Mouse (Mus musculus) testis, adult 2 months (tissue): ENCODE results near the gene Ptprcap. TPM values are rescaled to one million over a fixed set of nuclear protein-coding genes. Genes with fewer than 3 reads are reported as not detected.
"Not testable (repeated sequence)": the region's sequence is repeated elsewhere in the genome, so short reads cannot be mapped to it uniquely, and the experiment has no call there.

Source experiments
- H3K27ac ChIP-seq: fragments of 200-500 bp; 2 replicates; pipeline ENCODE4 v1.5.1; 2012; ENCODE audit warnings: low read depth, low read length; ENCODE audit not compliant: control insufficient read depth, insufficient read depth
- H3K27me3 ChIP-seq: fragments of 200-500 bp; 2 replicates; pipeline ENCODE4 v1.6.1; 2012; ENCODE audit warnings: mild to moderate bottlenecking, low read length, moderate library complexity; ENCODE audit not compliant: control insufficient read depth, insufficient read depth
- H3K36me3 ChIP-seq: fragments of 200-500 bp; 2 replicates; pipeline ENCODE4 v1.6.1; 2012; ENCODE audit warnings: mild to moderate bottlenecking, low read length; ENCODE audit not compliant: control insufficient read depth, insufficient read depth
- H3K4me1 ChIP-seq: fragments of 200-500 bp; 2 replicates; pipeline ENCODE4 v1.6.1; 2012; ENCODE audit warnings: low read length; ENCODE audit not compliant: control insufficient read depth, insufficient read depth
- H3K4me3 ChIP-seq: fragments of 200-500 bp; 2 replicates; pipeline ENCODE4 v1.5.1; 2012; ENCODE audit warnings: low read depth, mild to moderate bottlenecking, low read length, moderate library complexity, mixed read lengths; ENCODE audit not compliant: control insufficient read depth
- CTCF ChIP-seq: fragments of 200-500 bp; IDR thresholded peaks from 2 replicates; pipeline ENCODE4 v1.5.1; 2012; ENCODE audit warnings: low read depth, mild to moderate bottlenecking, inconsistent platforms, low read length, moderate library complexity; ENCODE audit not compliant: control insufficient read depth, insufficient read depth, insufficient replicate concordance
- POLR2A ChIP-seq: fragments of 200-500 bp; IDR thresholded peaks from 2 replicates; pipeline ENCODE4 v1.6.1; 2012; ENCODE audit warnings: low read depth, mild to moderate bottlenecking, inconsistent platforms, low read length, moderate library complexity; ENCODE audit not compliant: control insufficient read depth
- polyA plus RNA-seq: library from polyadenylated mRNA; depleted of rRNA; stranded (reverse); fragments of >200 nt; gene quantifications from 2 replicates; pipeline ENCODE4 v1.2.3, GENCODE M21; 2012

Ptprcap gene
- polyA plus RNA-seq, 1 experiment: 0.65 TPM

GRCm38 (mm10) chr19:4135963-4136345 is 17.4 kb upstream of the Ptprcap start:
- peak; percentile 15; the same call in 1 of the 2 replicates for TF ChIP-seq CTCF
- H3K36me3 ChIP-seq, H3K27me3 ChIP-seq, H3K27ac ChIP-seq, H3K4me3 ChIP-seq, H3K4me1 ChIP-seq: not testable (repeated sequence)

GRCm38 (mm10) chr19:4136463-4136862 is 16.9 kb upstream of the Ptprcap start:
- H3K4me3 ChIP-seq: no peak overlapping the region
- no peaks in the 10 kb centered on the region for H3K4me1 ChIP-seq
- no peak for TF ChIP-seq CTCF
- no peaks in the 10 kb centered on the region for H3K27me3 ChIP-seq
- H3K27ac ChIP-seq: no peak overlapping the region
- H3K36me3 ChIP-seq: no peaks in the 10 kb centered on the region

- no peak for TF ChIP-seq POLR2A
- no peak for TF ChIP-seq CTCF
- Histone ChIP-seq H3K36me3 (no peaks in the 10 kb centered on the region), H3K27me3 (no peaks in the 10 kb centered on the region), H3K4me3 (no peak overlapping the region), H3K4me1 (no peaks in the 10 kb centered on the region), H3K27ac (no peak overlapping the region)
These were observed 15.5 kb upstream of the Ptprcap start for GRCm38 (mm10) chr19:4137913-4138312.

GRCm38 (mm10) chr19:4139446-4139845 is 14.0 kb upstream of the Ptprcap start, which contains the start of gene Gpr152:
TSS of gene Gpr152 (plus strand) at chr19:4139787.
- H3K36me3 ChIP-seq: no peaks in the 10 kb centered on the region
- no peak within 1 kb of the TSS for H3K27ac ChIP-seq

GRCm38 (mm10) chr19:4140147-4140546 is 13.3 kb upstream of the Ptprcap start:
- Histone ChIP-seq H3K27ac (no peak overlapping the region), H3K27me3 (no peaks in the 10 kb centered on the region), H3K4me1 (no peaks in the 10 kb centered on the region), H3K4me3 (no peak overlapping the region), H3K36me3 (no peaks in the 10 kb centered on the region)
- TF ChIP-seq POLR2A: no peak
- no peak for TF ChIP-seq CTCF

More at GRCm38 (mm10) chr19:4139446-4139845, 14.0 kb upstream of the Ptprcap start, which contains the start of gene Gpr152:
- no peak within 1 kb of the TSS for H3K4me3 ChIP-seq
- TF ChIP-seq POLR2A: no peak
- no peak for TF ChIP-seq CTCF
- no peaks in the 10 kb centered on the region for H3K27me3 ChIP-seq
- H3K4me1 ChIP-seq: no peaks in the 10 kb centered on the region

GRCm38 (mm10) chr19:4142416-4143173 is 10.8 kb upstream of the Ptprcap start:
- H3K36me3 ChIP-seq: no peaks in the 10 kb centered on the region
- no peak overlapping the region for H3K27ac ChIP-seq
- no peak overlapping the region for H3K4me3 ChIP-seq
- H3K4me1 ChIP-seq: peaks cover 7% of the 10 kb centered on the region
- TF ChIP-seq CTCF: no peak
- no peak for TF ChIP-seq POLR2A
- H3K27me3 ChIP-seq: no peaks in the 10 kb centered on the region

GRCm38 (mm10) chr19:4143759-4144268 is 9.6 kb upstream of the Ptprcap start, which contains the start of gene Cabp4:
TSS of gene Cabp4 (minus strand) at chr19:4144033.
- Histone ChIP-seq H3K27ac (no peak within 1 kb of the TSS), H3K27me3 (no peaks in the 10 kb centered on the region), H3K4me1 (peaks cover 11% of the 10 kb centered on the region), H3K4me3 (no peak within 1 kb of the TSS), H3K36me3 (no peaks in the 10 kb centered on the region)
- no peak for TF ChIP-seq POLR2A
- TF ChIP-seq CTCF: no peak
